Mouse (Mus musculus): ENCODE results near the gene Cfap61.

The Cfap61 gene

GRCm38 (mm10) chr2:146221929-146222278 lies 287.3 kb downstream of the Cfap61 start:
- no peak for DNase-seq (ENCODE audit: low read depth)

GRCm38 (mm10) chr2:146222279-146223175 lies 287.9 kb downstream of the Cfap61 start:
- no peak for DNase-seq (ENCODE audit: low read depth)

GRCm38 (mm10) chr2:146223176-146223905 lies 288.8 kb downstream of the Cfap61 start:
- DNase-seq (ENCODE audit: low read depth): no peak

DNA sequence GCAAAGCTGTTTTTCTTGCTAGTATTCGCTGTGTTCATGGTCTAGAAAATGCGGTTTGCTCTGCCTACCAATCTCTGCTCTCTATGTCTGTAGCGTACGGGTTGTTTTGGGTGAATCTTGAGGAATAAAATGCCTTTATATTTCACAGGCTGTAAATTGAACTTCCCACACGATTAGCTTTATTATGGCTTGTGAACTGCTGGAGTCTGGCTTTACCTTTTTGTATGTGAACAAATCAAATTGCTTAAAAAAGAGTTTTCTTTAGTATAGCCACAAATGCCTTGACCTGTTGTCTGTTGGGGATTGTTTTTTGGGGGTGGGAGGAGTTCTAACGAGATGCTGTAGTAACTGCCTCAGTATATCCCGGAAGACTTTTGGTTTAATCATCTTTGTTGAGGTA lies 289.6 kb downstream of the Cfap61 start:
- DNase-seq (ENCODE audit: low read depth): no peak

- DNase-seq (ENCODE audit: low read depth): no peak
Observed at GRCm38 (mm10) chr2:146225818-146226217, 291.2 kb downstream of the Cfap61 start.

- DNase-seq (ENCODE audit: low read depth): peak; percentile 21
Observed at GRCm38 (mm10) chr2:146226484-146226883, 291.9 kb downstream of the Cfap61 start.

DNA sequence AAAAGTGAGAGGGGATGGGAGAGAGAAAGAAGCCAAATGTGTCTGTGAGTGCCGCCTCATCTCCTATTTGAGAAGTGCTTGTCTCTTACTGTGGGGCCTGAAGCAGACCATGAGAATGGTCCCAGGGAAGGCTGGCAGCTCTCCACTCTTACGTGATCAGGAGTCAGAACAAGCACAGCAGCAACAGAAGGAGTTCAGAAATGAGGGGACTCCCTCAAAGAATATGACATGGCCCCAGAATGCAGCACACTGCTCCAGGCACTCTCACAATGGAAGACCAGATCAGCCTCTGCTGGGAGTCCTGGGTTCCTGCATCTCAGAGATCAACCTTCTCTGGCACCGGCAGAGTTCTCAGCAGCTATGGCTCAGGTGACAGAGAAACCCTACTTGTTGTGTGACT lies 293.1 kb downstream of the Cfap61 start:
- DNase-seq (ENCODE audit: low read depth): no peak

- DNase-seq (ENCODE audit: low read depth): no peak
Observed at GRCm38 (mm10) chr2:146228435-146228834, 293.9 kb downstream of the Cfap61 start.

- no peak for DNase-seq (ENCODE audit: low read depth)
Observed at GRCm38 (mm10) chr2:146231485-146231884, 296.9 kb downstream of the Cfap61 start.

- DNase-seq (ENCODE audit: low read depth): no peak
Observed at GRCm38 (mm10) chr2:146239196-146239747, 304.7 kb downstream of the Cfap61 start.

DNA sequence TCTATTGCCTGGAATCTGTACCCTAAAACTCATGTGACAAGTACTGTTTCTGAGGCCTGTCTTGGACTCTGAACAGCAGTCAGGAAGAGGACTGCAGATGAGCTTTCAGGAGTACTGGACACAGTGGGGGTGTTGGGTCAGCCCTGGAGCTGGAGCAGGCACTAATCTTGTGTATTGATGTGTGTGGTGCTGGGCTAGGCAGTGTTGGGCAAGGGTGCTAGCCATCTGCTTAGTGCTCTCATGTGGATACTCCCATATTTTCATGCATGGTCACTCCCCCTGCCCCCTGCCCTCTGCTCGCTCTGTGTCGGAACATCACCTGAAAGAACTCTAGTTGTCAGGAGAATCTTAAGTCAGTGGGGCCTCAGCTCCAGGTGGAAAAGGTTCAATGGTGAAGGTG lies 309.5 kb downstream of the Cfap61 start:
- no peak for DNase-seq (ENCODE audit: low read depth)

DNA sequence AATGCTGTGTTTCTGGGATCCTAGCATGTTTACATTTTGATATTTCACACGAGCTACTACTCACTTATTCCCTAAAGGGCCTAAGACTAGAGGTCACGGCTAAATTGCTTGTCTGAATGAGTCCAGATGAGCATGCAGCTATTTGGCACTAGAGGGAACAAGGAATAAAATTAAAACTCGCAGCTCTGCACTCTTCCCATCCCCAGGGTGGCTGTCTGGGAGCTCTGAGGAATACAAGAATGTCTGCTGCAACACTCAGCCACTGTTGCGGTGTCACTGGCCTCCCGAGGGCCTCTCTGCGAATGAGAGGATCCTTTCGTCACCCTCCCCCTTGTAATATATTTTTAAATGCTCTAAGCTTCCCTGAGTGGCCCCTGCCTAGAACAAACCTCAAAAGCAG lies 310.8 kb downstream of the Cfap61 start:
- no peak for DNase-seq (ENCODE audit: low read depth)

- no peak for DNase-seq (ENCODE audit: low read depth)
Observed at GRCm38 (mm10) chr2:146246409-146247075, 312.0 kb downstream of the Cfap61 start.

DNA sequence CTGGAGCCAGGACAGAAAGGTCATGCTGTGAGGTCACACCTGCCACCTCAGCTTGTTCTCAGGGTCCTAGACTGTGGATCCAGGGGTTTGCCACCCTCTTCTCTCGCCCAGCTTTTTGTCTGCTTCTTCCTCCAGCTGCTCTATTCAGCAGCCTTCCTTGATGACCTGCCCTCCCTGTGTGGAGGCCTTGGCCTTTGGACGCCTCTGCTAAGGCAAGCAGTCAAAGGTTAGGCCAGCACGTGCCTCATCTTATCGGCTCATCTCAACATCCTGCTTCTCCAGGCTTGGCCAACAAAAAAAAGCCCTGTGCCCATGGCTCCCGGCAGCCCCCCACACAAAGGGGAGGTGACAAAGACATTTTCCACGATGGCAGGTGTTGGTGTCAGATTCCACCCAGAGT lies 313.0 kb downstream of the Cfap61 start:
- no peak for DNase-seq (ENCODE audit: low read depth)

DNA sequence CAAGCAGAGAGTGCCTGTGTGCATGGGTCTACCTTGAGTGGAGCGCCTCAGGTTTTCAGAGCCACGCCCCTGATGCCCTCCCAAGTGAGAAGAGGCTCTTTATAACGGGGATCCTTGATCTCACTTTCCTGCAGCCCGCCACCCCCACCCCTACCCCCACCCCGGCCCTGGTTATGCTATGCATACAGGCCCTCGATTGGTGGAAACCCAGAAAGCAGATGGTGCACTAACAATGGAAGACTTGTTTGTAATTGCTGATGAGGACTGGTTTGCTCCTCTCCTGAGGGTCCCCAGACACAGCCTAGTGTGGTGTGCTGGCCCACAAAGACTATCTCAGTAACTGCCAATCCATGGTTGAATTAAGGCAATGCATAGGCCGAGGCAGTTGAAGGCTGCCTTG lies 314.4 kb downstream of the Cfap61 start:
- DNase-seq (ENCODE audit: low read depth): no peak

DNA sequence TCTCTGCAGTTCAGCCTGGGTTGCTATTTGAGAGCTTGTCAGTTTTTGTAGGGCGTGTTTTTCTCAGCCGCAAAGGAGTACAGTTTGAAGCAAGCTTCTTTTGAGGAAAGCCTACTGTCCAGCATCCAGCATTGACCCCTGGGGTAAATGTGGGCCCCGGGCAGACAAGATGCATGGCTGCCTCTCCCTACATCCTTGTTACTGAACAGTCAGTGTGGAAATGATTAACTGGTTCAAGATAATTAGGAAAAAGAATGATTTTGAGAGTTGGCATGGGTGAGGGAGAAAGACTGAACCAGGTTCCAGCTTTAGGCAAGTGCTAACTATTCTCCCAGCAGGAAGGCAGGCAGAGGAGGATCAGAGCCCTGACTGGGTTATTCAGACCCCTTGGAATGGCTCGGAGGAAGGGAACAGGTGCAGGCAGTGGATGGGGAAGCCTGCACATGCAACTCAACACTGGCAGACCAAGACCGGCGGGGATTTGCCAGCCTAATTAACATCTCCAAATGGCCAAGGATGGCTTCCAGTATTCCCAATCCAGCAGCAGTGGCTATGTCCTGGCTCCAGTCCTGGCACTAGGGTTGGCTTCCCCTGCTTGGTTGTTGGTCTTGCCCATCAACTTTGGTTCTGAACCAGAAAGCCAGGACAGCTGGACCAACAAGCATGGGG lies 315.8 kb downstream of the Cfap61 start:
- no peak for DNase-seq (ENCODE audit: low read depth)

DNA sequence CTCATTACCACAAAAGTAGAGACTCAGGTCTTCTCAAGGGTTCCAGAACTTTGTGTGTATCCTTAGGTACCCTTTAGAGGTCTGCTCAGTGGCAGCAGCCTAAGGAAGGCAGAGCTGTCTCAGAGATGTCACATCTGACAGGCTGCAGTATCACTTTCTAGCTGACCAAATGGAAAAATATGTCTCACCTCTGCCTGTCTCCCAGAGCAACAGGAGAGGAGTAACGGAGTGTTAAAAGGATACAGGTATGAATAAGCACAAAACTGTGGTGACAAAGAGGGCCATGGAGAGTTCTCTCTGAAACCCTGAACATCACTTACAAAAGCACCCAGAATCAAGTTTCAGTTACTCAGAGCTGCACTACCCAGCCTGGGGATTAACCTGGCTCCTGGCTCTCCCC lies 319.8 kb downstream of the Cfap61 start:
- no peak for DNase-seq (ENCODE audit: low read depth)

GRCm38 (mm10) chr2:146255636-146256035 lies 321.1 kb downstream of the Cfap61 start:
- no peak for DNase-seq (ENCODE audit: low read depth)

- DNase-seq (ENCODE audit: low read depth): no peak
Observed at GRCm38 (mm10) chr2:146256321-146256875, 321.8 kb downstream of the Cfap61 start.

DNA sequence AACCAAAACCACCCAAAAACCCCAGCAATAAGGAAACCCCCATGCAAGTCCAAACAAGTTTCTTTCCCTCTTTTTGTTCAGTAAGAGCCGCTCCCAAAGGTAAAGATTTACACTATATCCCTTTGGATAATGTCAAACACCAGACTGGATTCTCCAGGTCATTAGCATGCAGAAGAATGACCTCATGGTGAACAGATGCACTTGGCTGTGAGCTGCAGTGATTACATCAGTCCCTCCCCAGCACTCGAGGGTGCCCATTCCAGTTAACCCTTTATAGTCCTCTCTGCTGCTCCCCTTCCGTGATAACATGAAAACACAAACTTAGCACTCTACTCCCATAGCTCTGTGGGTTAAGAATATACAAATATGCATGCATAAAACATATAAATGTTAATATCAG lies 322.5 kb downstream of the Cfap61 start:
- no peak for DNase-seq (ENCODE audit: low read depth)

GRCm38 (mm10) chr2:146257609-146258008 lies 323.0 kb downstream of the Cfap61 start:
- no peak for DNase-seq (ENCODE audit: low read depth)
